Mouse (Mus musculus) neural tube, embryonic 15.5 days (tissue): ENCODE measurements around the gene Tmem247. TPM values are rescaled to one million over a fixed set of nuclear protein-coding genes. Genes with fewer than 3 reads are reported as not detected.

Experiments
- polyA plus RNA-seq: library from polyadenylated mRNA; unstranded; fragments of >200 nt; fragmentation: Nextera tagmentation; extraction: Ambion mirVana; gene quantifications from 2 replicates; pipeline ENCODE4 v1.2.1, GENCODE M21; 2015

The Tmem247 gene
- polyA plus RNA-seq, 1 experiment from 2014 or later, result not detected

Other genes starting within 250 kb of the Tmem247 start
- gene Epas1, start 163.6 kb upstream of the Tmem247 start, polyA plus RNA-seq, result 4.5 and 6.1 TPM in 2 replicates
- not detected in 2 replicates for gene Atp6v1e2, start 30.5 kb downstream of the Tmem247 start, polyA plus RNA-seq
- 7.8 and 8.7 TPM in 2 replicates for gene Rhoq, start 45.7 kb downstream of the Tmem247 start, polyA plus RNA-seq
- 33.4 and 35.2 TPM in 2 replicates for gene Pigf, start 108.1 kb downstream of the Tmem247 start, polyA plus RNA-seq
- 188 and 202 TPM in 2 replicates for gene Cript, start 108.2 kb downstream of the Tmem247 start, polyA plus RNA-seq
- 15.6 and 17.7 TPM in 2 replicates for gene Socs5, start 190.3 kb downstream of the Tmem247 start, polyA plus RNA-seq